Mouse (Mus musculus): ENCODE measurements around the gene Gm826. TPM values are rescaled to one million over a fixed set of nuclear protein-coding genes. Genes with fewer than 3 reads are reported as not detected.

Gm826 gene
- polyA plus RNA-seq, 1 experiment from 2014 or later: 0.28 TPM

DNA sequence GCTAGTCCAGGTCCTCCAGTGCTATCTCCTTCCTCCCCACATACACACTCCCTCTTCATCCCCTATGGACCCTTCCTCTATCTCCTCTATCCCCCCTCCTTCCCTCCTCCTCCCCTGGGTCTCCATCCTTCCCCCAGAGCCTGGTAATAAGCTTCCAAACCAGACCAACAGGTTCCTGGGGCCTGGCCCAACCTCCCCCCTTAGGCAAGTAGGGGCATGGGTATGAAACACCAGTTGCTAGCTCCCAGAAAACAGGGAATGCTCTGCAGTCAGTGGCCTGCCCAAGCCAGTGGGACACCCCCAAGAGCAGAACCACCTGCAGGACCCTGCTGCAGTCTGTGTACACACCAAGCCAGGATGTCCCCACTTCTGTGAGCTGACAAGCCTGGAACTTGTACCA is 11.7 kb upstream of the Gm826 start:
- Histone ChIP-seq H3K27ac (no peak overlapping the region), H3K27me3 (ENCODE audit: low read depth, poor library complexity, severe bottlenecking) (0 out of 2 replicates have a peak, but pooled peaks cover 4% of the 10 kb centered on the region), H3K36me3 (no peaks in the 10 kb centered on the region), H3K9me3 (replicated peaks) (no peaks in the 10 kb centered on the region), H3K4me3 (no peak overlapping the region), H3K4me1 (peaks cover 33% of the 10 kb centered on the region)
- no peak for DNase-seq (ENCODE audit: low spot score)

DNA sequence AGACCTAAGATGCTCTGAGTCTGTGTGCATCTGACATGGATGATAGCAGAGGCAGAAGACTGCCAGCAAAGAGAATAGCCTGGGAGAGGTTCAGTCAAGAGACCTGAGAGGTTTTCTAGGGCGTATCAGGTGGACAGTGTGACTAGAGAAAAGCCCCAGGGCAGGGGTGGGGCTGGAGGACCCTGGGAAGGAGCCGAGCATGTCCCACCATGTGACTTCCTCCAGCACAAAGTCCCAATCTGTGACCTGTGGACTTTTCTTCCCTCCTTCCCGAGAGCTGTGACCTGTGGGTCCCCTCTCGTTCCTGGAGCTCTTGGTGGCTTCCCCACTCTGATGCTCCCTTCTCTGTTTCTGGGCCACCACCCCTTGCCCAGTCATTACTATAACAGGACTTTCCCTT is 6.2 kb upstream of the Gm826 start:
- no peak for DNase-seq (ENCODE audit: low spot score)
- no peaks in the 10 kb centered on the region for H3K9me3 ChIP-seq (replicated peaks)
- 62% methylated on average over 4 of the region's 4 CpGs for WGBS
- no peaks in the 10 kb centered on the region for H3K36me3 ChIP-seq
- H3K4me1 ChIP-seq: peaks cover 6% of the 10 kb centered on the region
- no peak overlapping the region for H3K4me3 ChIP-seq
- no peaks in the 10 kb centered on the region for H3K27me3 ChIP-seq (ENCODE audit: low read depth, poor library complexity, severe bottlenecking)
- no peak overlapping the region for H3K27ac ChIP-seq

DNA sequence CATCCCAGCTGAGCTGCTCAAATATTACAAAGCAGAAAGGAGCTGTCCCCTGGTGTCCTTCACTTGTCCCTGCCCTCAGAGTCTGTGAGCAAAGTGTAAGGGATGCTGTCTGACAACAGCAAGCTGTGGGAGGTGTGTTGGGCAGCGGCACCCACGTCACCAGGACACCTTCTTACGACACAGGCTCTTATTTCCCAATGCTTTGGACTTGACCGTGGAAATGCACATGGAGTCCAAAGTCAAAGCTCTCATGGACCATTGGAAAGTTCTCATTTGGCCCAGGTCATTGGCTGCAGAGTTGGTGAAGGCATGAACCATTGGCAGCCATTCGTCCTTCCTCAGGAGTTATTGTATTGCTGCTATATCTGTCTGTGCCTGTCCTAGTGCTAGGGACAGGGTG is 5.6 kb upstream of the Gm826 start:
- H3K27me3 ChIP-seq (ENCODE audit: low read depth, poor library complexity, severe bottlenecking): no peaks in the 10 kb centered on the region
- H3K4me1 ChIP-seq: peaks cover 7% of the 10 kb centered on the region
- H3K36me3 ChIP-seq: no peaks in the 10 kb centered on the region
- no peak overlapping the region for H3K4me3 ChIP-seq
- H3K27ac ChIP-seq: no peak overlapping the region
- no peak for DNase-seq (ENCODE audit: low spot score)
- H3K9me3 ChIP-seq (replicated peaks): no peaks in the 10 kb centered on the region
- WGBS: 94% methylated on average over 5 of the region's 5 CpGs

DNA sequence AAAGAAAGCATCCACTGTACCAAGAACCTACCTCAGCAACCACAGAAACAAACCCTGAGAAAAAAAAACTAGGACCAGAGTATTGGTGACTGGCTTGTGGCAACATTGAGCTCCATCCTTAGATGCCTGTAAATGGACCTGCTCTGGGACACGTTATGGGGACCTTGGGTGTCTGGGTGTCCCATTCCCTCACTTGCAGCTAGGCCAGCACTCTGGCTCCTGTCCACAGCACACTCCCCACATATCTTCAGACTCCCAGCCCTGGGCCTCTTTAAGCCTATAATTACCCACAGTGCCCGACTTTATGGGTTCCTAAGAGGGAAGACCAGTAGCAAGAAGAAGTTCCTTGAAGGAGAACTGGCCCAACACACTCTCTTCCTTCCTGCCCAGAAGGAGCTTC is 2.1 kb upstream of the Gm826 start:
- WGBS: 51% methylated on average over 2 of the region's 2 CpGs

DNA sequence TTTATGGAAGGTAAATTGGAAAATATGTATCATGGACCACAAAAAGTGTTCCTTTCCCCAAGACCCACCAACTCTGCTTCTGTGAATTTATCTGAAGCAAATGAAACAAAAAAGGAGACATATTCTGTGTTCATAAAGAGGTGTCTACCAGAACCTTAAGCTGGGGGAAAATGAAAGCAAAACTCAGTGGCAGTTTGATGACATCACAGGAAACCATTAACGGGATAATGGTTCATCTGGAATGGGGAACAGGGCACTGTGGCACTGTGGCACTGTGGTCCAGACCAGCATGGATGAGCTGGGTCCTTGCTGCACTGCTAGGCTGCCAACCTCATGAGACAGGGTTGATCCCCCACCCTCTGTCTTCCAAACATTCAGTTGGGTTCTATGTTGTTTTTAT is 1.1 kb upstream of the Gm826 start:
- WGBS: 81% methylated on average over 1 of the region's 1 CpGs
- H3K27ac ChIP-seq: no peak overlapping the region
- no peaks in the 10 kb centered on the region for H3K9me3 ChIP-seq (replicated peaks)
- no peaks in the 10 kb centered on the region for H3K36me3 ChIP-seq
- H3K27me3 ChIP-seq (ENCODE audit: low read depth, poor library complexity, severe bottlenecking): no peaks in the 10 kb centered on the region
- no peak for DNase-seq (ENCODE audit: low spot score)
- H3K4me3 ChIP-seq: no peak overlapping the region
- peaks cover 12% of the 10 kb centered on the region for H3K4me1 ChIP-seq

More for the DNA sequence above, 2.1 kb upstream of the Gm826 start:
- Histone ChIP-seq H3K9me3 (replicated peaks) (no peaks in the 10 kb centered on the region), H3K27ac (no peak overlapping the region), H3K36me3 (no peaks in the 10 kb centered on the region), H3K27me3 (ENCODE audit: low read depth, poor library complexity, severe bottlenecking) (no peaks in the 10 kb centered on the region), H3K4me3 (no peak overlapping the region), H3K4me1 (peaks cover 11% of the 10 kb centered on the region)
- no peak for DNase-seq (ENCODE audit: low spot score)

DNA sequence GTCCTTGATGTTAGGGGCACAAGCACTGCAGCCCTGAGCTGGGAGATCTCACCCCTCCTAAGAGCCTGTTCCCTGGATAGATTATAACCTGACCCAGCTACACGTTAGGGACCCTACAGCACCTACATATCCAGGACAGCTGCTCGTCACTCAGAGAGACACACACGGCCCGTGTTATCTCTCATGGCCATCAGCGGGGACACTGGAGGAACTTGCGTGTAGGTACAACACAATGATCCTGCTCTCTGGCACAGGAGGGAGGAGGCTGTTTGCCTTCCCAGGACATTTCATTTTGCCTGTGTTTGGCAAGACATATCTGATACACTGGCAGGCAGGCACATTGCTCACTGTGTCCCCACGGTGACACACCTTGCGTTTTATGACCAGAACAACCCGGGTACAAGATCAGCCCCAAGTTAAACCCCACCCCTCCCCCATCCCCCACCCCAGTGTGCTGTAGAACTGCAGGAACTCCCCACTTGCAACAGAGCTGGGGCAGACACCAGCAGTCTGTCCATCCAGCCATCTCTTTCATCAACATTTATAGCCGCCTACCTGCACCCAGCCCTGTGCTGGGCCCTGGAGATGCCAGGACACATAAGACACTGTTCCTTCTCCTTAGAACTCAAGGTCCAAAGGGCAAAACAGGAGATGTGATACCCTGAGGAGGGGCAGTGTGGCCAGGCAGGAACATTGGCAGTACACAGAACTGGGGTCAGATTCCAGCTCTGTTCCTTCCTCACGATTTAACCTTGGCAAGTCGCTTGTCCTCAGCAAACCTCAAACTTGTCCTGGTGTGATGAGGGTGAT is 1.2 kb downstream of the Gm826 start:
- Histone ChIP-seq H3K9me3 (replicated peaks) (no peaks in the 10 kb centered on the region), H3K4me1 (peaks cover 31% of the 10 kb centered on the region), H3K36me3 (no peaks in the 10 kb centered on the region), H3K27ac (0 out of 2 replicates have a peak overlapping the region, but pooled peaks have one; percentile 14), H3K27me3 (ENCODE audit: low read depth, poor library complexity, severe bottlenecking) (no peaks in the 10 kb centered on the region), H3K4me3 (no peak overlapping the region)
- no peak for DNase-seq (ENCODE audit: low spot score)
- 83% methylated on average over 12 of the region's 12 CpGs for WGBS

DNA sequence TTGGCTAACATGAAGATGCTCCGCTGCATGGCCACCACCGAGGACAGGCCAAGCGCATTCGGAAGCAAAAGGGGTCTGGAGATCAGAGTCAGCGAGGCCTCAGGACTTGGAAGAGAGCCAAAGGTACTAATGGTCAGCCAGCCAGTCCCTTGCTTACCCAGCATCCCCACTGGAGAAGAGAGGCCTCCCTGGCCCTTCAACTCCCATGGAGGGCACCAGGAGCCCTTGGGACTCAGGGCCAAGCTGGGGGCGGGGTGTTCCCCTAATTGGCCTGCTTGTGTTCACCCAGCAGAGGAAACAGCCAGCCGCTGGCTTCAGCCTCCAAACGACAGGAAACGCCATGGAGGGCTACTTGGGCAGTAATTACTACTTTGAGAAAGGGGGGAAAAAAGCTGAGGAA is 5.1 kb downstream of the Gm826 start:
- Histone ChIP-seq H3K4me3 (no peak overlapping the region), H3K36me3 (no peaks in the 10 kb centered on the region), H3K27ac (peak overlapping the region; percentile 76), H3K9me3 (replicated peaks) (no peaks in the 10 kb centered on the region), H3K4me1 (peaks cover 46% of the 10 kb centered on the region), H3K27me3 (ENCODE audit: low read depth, poor library complexity, severe bottlenecking) (no peaks in the 10 kb centered on the region)
- WGBS: 58% methylated on average over 9 of the region's 9 CpGs
- no peak for DNase-seq (ENCODE audit: low spot score)

DNA sequence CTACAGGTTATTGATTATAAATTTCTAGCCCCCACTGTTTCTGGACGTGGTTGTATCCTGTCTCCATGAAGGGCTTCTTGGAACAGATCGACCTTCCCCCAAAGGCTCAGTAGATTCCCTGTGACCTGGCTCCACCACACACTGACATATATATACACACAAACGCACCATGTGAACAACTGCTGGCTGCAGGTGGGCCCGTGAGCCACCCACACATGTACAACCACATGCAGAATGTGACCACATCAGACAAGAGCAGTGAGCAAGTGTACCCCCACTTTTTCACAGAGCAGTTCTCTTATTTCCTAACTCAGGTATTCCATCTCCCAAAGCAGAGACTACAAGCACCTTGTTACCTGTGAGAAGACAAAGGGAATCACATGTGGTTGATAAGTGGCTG is 6.2 kb downstream of the Gm826 start:
- Histone ChIP-seq H3K27ac (no peak overlapping the region), H3K27me3 (ENCODE audit: low read depth, poor library complexity, severe bottlenecking) (no peaks in the 10 kb centered on the region), H3K36me3 (no peaks in the 10 kb centered on the region), H3K9me3 (replicated peaks) (no peaks in the 10 kb centered on the region), H3K4me1 (peaks cover 43% of the 10 kb centered on the region), H3K4me3 (no peak overlapping the region)
- no peak for DNase-seq (ENCODE audit: low spot score)
- 90% methylated on average over 4 of the region's 4 CpGs for WGBS

DNA sequence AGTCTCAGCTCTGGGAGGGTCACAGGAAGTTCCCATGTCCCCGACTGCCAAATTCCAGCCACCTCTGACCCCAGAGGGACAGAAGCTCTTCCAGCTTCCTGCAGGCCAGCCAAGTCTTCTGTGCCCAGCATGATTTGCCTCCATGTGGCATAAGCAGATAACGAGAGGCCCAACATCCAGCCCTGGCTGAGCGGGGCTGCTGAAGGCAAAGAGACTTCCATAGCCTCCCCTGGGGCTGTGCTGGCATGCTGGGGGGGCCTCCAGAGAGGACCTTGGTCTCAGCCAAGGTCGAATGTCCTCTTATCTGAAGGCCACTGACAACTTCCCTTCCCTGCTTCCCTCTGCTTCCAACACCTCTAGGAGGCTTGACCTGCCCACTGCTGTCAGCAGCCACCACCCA is 6.8 kb downstream of the Gm826 start:
- Histone ChIP-seq H3K4me3 (no peak overlapping the region), H3K27ac (peak overlapping the region; percentile 39), H3K4me1 (peaks cover 38% of the 10 kb centered on the region), H3K9me3 (replicated peaks) (no peaks in the 10 kb centered on the region), H3K36me3 (no peaks in the 10 kb centered on the region), H3K27me3 (ENCODE audit: low read depth, poor library complexity, severe bottlenecking) (no peaks in the 10 kb centered on the region)
- DNase-seq (ENCODE audit: low spot score): no peak
- 28% methylated on average over 4 of the region's 4 CpGs for WGBS

DNA sequence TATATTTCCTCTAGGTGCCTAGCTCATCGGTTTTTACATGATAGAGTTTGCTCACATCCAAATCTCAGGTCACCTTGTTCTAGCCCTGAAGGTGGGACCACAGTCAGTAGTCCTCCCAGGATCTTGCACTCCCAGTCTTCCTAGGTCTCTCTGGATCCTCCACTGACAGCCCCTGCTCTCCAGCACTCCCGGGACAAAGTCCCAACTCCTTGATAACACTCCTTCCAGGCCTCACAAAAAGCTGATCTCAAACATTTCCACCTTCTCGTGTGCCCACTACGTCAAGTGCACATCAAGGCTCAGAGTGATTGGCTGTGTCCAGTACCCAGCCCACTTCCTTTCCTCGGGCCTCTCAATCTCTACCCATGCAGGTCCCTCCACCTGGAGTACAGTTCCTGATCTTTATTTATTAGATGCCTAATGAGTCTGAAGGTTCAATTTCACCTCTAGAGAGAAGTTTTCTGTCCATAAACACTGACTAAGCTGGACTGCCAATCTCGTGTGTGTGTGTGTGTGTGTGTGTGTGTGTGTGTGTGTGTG is 8.8 kb downstream of the Gm826 start:
- Histone ChIP-seq H3K4me3 (no peak overlapping the region), H3K27ac (no peak overlapping the region), H3K36me3 (no peaks in the 10 kb centered on the region), H3K27me3 (ENCODE audit: low read depth, poor library complexity, severe bottlenecking) (no peaks in the 10 kb centered on the region), H3K9me3 (replicated peaks) (no peaks in the 10 kb centered on the region), H3K4me1 (peaks cover 47% of the 10 kb centered on the region)
- WGBS: 84% methylated on average over 6 of the region's 6 CpGs
- DNase-seq (ENCODE audit: low spot score): no peak

DNA sequence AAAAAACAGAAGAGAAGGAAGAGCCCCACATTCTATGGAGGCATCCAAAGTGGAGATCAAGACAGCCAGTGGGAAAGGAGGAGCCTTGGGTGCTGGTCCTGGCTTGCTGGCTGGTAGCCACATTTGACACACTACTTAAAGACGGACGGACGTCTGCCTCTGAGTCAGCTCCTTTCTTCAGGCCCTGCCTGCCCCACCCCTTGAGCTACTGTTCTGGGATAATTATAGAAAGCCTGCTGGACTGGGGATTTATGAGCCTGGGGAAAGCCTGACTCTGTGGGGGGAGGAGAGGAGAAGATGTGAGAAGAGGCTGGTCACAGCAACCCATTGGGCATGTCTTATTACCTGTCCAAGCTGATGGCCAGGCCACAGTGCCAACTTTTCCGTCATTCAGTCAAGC is 12.1 kb downstream of the Gm826 start:
- WGBS: 48% methylated on average over 4 of the region's 4 CpGs
- H3K27ac ChIP-seq: no peak overlapping the region
- H3K36me3 ChIP-seq: no peaks in the 10 kb centered on the region
- H3K27me3 ChIP-seq (ENCODE audit: low read depth, poor library complexity, severe bottlenecking): no peaks in the 10 kb centered on the region
- no peak overlapping the region for H3K4me3 ChIP-seq
- no peaks in the 10 kb centered on the region for H3K9me3 ChIP-seq (replicated peaks)
- no peak for DNase-seq (ENCODE audit: low spot score)
- peaks cover 19% of the 10 kb centered on the region for H3K4me1 ChIP-seq

DNA sequence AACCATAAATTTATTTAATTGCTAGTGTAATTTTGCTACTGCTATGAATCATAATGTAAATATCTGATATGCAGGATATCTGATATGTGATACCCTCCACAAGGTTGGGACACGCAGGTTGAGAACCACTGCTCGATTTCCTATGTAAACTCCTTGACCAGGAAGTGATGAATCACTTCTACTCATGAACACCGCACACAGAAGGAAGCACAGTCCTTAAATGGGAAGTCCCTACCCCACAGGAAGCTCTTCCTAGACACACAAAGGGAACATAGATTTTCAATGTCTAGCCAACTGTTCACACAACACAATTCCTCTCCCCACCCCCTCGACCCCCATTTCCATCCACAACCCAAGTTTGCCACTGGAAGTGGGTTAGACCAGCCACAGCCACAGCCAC is 15.7 kb downstream of the Gm826 start:
- no peaks in the 10 kb centered on the region for H3K36me3 ChIP-seq
- DNase-seq (ENCODE audit: low spot score): no peak
- peaks cover 16% of the 10 kb centered on the region for H3K4me1 ChIP-seq
- H3K4me3 ChIP-seq: no peak overlapping the region
- no peak overlapping the region for H3K27ac ChIP-seq
- H3K27me3 ChIP-seq (ENCODE audit: low read depth, poor library complexity, severe bottlenecking): peaks cover 9% of the 10 kb centered on the region; the same call in 1 of the 2 replicates
- WGBS: 76% methylated on average over 4 of the region's 4 CpGs
- H3K9me3 ChIP-seq (replicated peaks): no peaks in the 10 kb centered on the region

DNA sequence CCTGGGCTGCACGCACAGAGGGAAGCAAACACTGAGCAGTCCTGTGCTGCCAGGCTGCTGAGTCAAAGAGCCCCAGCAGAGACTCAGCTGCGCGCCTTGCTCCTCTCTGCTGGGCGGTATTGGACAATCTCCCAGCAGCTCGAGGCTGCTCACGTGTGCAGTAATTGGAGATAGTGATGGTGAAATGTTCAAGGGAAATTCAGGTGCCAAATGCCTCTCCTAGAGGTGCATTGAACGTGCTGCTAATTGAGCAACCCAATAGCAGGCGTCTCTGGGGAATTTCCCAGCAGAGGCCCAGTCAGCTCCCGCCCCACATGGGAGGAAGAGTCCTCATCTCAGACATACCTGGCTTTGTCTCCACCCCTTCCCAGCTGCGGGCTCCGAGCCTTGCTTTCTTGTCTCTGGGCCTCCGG is 20.4 kb downstream of the Gm826 start:
- H3K4me1 ChIP-seq: peaks cover 6% of the 10 kb centered on the region
- WGBS: 39% methylated on average over 12 of the region's 12 CpGs
- no peak overlapping the region for H3K4me3 ChIP-seq
- H3K27ac ChIP-seq: no peak overlapping the region
- H3K36me3 ChIP-seq: no peaks in the 10 kb centered on the region
- peaks cover 9% of the 10 kb centered on the region; the same call in 1 of the 2 replicates for H3K27me3 ChIP-seq (ENCODE audit: low read depth, poor library complexity, severe bottlenecking)
- DNase-seq (ENCODE audit: low spot score): no peak
- H3K9me3 ChIP-seq (replicated peaks): no peaks in the 10 kb centered on the region
